Mouse (Mus musculus): ENCODE results near the gene Galnt15. TPM values are rescaled to one million over a fixed set of nuclear protein-coding genes. Genes with fewer than 3 reads are reported as not detected.

The Galnt15 gene
- total RNA-seq (2021): 1 to 10 TPM; 1.7 to 2.2 TPM
- long read RNA-seq, partial matches to known transcripts: 0 of 1 reads
- long read RNA-seq, other reads (novel, unspliced or antisense): 1 of 1 reads

GRCm38 (mm10) chr14:32028681-32029091 lies at the start of gene Galnt15:
Gene Galnt15, plus strand, starts transcription at chr14:32028989.
- DNase-seq (ENCODE audit: low spot score in 2 of 2): peak; percentile 45 to 53

- DNase-seq (ENCODE audit: low spot score in 2 of 2): no peak
Measured at GRCm38 (mm10) chr14:31994021-31994420, 34.8 kb upstream of the Galnt15 start.

GRCm38 (mm10) chr14:32000941-32001340 lies 27.8 kb upstream of the Galnt15 start:
- DNase-seq (ENCODE audit: low spot score in 2 of 2): no peak

GRCm38 (mm10) chr14:32002502-32003338 lies 26.1 kb upstream of the Galnt15 start:
- peak in 1 of 2 experiments; percentile 40 for DNase-seq (ENCODE audit: low spot score in 2 of 2)

- DNase-seq (ENCODE audit: low spot score in 2 of 2): no peak
Measured at GRCm38 (mm10) chr14:32003904-32004596, 24.7 kb upstream of the Galnt15 start.

GRCm38 (mm10) chr14:32005673-32006261 lies 23.0 kb upstream of the Galnt15 start:
- no peak for DNase-seq (ENCODE audit: low spot score in 2 of 2)

GRCm38 (mm10) chr14:32007654-32008335 lies 21.0 kb upstream of the Galnt15 start:
- no peak for DNase-seq (ENCODE audit: low spot score in 2 of 2)

- no peak for DNase-seq (ENCODE audit: low spot score in 2 of 2)
Measured at GRCm38 (mm10) chr14:32009715-32010114, 19.1 kb upstream of the Galnt15 start.

- no peak for DNase-seq (ENCODE audit: low spot score in 2 of 2)
Measured at GRCm38 (mm10) chr14:32011547-32012304, 17.1 kb upstream of the Galnt15 start.

- DNase-seq (ENCODE audit: low spot score in 2 of 2): no peak
Measured at GRCm38 (mm10) chr14:32015131-32015770, 13.5 kb upstream of the Galnt15 start.

- DNase-seq (ENCODE audit: low spot score in 2 of 2): no peak
Measured at GRCm38 (mm10) chr14:32016466-32016865, 12.3 kb upstream of the Galnt15 start.

- DNase-seq (ENCODE audit: low spot score in 2 of 2): peak; percentile 76
Measured at GRCm38 (mm10) chr14:32016921-32017320, 11.9 kb upstream of the Galnt15 start.

GRCm38 (mm10) chr14:32017448-32017847 lies 11.3 kb upstream of the Galnt15 start:
- no peak for DNase-seq (ENCODE audit: low spot score in 2 of 2)

GRCm38 (mm10) chr14:32019091-32019490 lies 9.7 kb upstream of the Galnt15 start:
- DNase-seq (ENCODE audit: low spot score in 2 of 2): no peak

- no peak for DNase-seq (ENCODE audit: low spot score in 2 of 2)
Measured at GRCm38 (mm10) chr14:32021967-32022366, 6.8 kb upstream of the Galnt15 start.

- DNase-seq (ENCODE audit: low spot score in 2 of 2): no peak
Measured at GRCm38 (mm10) chr14:32022450-32022849, 6.3 kb upstream of the Galnt15 start.

GRCm38 (mm10) chr14:32023891-32024290 lies 4.9 kb upstream of the Galnt15 start:
- no peak for DNase-seq (ENCODE audit: low spot score in 2 of 2)

- DNase-seq (ENCODE audit: low spot score in 2 of 2): no peak
Measured at GRCm38 (mm10) chr14:32027218-32027617, 1.6 kb upstream of the Galnt15 start.

- no peak for DNase-seq (ENCODE audit: low spot score in 2 of 2)
Measured at GRCm38 (mm10) chr14:32029411-32029992, 713 bp downstream of the Galnt15 start.

- no peak for DNase-seq (ENCODE audit: low spot score in 2 of 2)
Measured at GRCm38 (mm10) chr14:32030073-32030472, 1.3 kb downstream of the Galnt15 start.
